ENCODE assay signal across 7 mouse cellular contexts in genomic region chr9:44067241-44067959, GRCm38 (mm10). TPM values are rescaled to one million over a fixed set of nuclear protein-coding genes. Genes with fewer than 3 reads are reported as not detected.
A peak's percentile ranks its signal among the peaks of the same experiment; 100 is the strongest.
DNase-seq lines count a peak whose midpoint lies in the region; ATAC-seq and TF ChIP-seq lines count a peak whose summit lies in the region.

No protein-coding gene starts in this region.

- H3K36me3 ChIP-seq in lung, embryonic 14.5 days (ENCODE audit: insufficient read depth), result no peaks in the 10 kb centered on the region
- H3K36me3 ChIP-seq in hindbrain, embryonic 11.5 days (ENCODE audit: control insufficient read depth, insufficient read depth, low read length), result no peaks in the 10 kb centered on the region
- H3K36me3 ChIP-seq in midbrain, embryonic 13.5 days, result no peaks in the 10 kb centered on the region

- peak overlapping the region; percentile 44 for H3K4me3 ChIP-seq in lung, embryonic 14.5 days (ENCODE audit: low read depth, low read length)
- peak overlapping the region; percentile 78 for H3K4me3 ChIP-seq in brown adipose tissue, adult 24 weeks (ENCODE audit: insufficient read depth, low read depth, low read length)
- H3K4me3 ChIP-seq in hindbrain, embryonic 11.5 days (ENCODE audit: low read depth, low read length), result peak overlapping the region; percentile 30
- H3K4me3 ChIP-seq in midbrain, embryonic 13.5 days (replicated peaks), result peak overlapping the region; percentile 45

- H3K4me2 ChIP-seq in lung, embryonic 14.5 days, result peak overlapping the region; percentile 87
- H3K4me2 ChIP-seq in hindbrain, embryonic 11.5 days (replicated peaks; ENCODE audit: low read depth, low read length), result peak overlapping the region; percentile 42
- peak overlapping the region; percentile 72 for H3K4me2 ChIP-seq in midbrain, embryonic 13.5 days (replicated peaks)

- intact Hi-C loops in gastrocnemius, postnatal 36 days (cut with DNase I), result no loop called here

- H3K4me1 ChIP-seq in lung, embryonic 14.5 days (ENCODE audit: insufficient read depth), result 0 out of 2 replicates have a peak, but pooled peaks cover 10% of the 10 kb centered on the region
- H3K4me1 ChIP-seq in brown adipose tissue, adult 24 weeks (ENCODE audit: control insufficient read depth, insufficient read depth, insufficient read length, low read length), result peaks cover 3% of the 10 kb centered on the region; the same call in 1 of the 2 replicates
- peaks cover 17% of the 10 kb centered on the region for H3K4me1 ChIP-seq in hindbrain, embryonic 11.5 days (replicated peaks; ENCODE audit: control insufficient read depth, insufficient read depth, low read length)
- H3K4me1 ChIP-seq in midbrain, embryonic 13.5 days (replicated peaks), result peaks cover 25% of the 10 kb centered on the region

- peak overlapping the region; percentile 50 for H3K9ac ChIP-seq in lung, embryonic 14.5 days
- peak overlapping the region; percentile 5; the same call in 1 of the 2 replicates for H3K9ac ChIP-seq in hindbrain, embryonic 11.5 days (ENCODE audit: low read depth, low read length)
- peak overlapping the region; percentile 61; the same call in 1 of the 2 replicates for H3K9ac ChIP-seq in midbrain, embryonic 13.5 days (replicated peaks)

- WGBS in lung, embryonic 14.5 days, result 4% methylated on average over 15 of the region's 15 CpGs
- 8% methylated on average over 15 of the region's 15 CpGs for WGBS in hindbrain, embryonic 11.5 days
- 9% methylated on average over 15 of the region's 15 CpGs for WGBS in midbrain, embryonic 13.5 days

- no peaks in the 10 kb centered on the region for H3K27me3 ChIP-seq in lung, embryonic 14.5 days (ENCODE audit: insufficient read depth, low read length)
- H3K27me3 ChIP-seq in hindbrain, embryonic 11.5 days (ENCODE audit: control insufficient read depth, insufficient read depth, low read length), result no peaks in the 10 kb centered on the region
- peaks cover 12% of the 10 kb centered on the region for H3K27me3 ChIP-seq in midbrain, embryonic 13.5 days

- no peak for TF ChIP-seq CTCF in lung, embryonic 14.5 days (IDR thresholded peaks at IDR 0.05; ENCODE audit: low read depth)

- ATAC-seq in lung, embryonic 14.5 days (ENCODE audit: insufficient read depth), result no peak
- no peak; the same call in 1 of the 2 replicates for ATAC-seq in hindbrain, embryonic 11.5 days (ENCODE audit: low FRiP score)
- no peak; the same call in none of the 2 replicates for ATAC-seq in midbrain, embryonic 13.5 days

- H3K9me3 ChIP-seq in lung, embryonic 14.5 days (ENCODE audit: low read depth, low read length), result no peaks in the 10 kb centered on the region
- no peaks in the 10 kb centered on the region for H3K9me3 ChIP-seq in hindbrain, embryonic 11.5 days (ENCODE audit: control insufficient read depth, low read length)
- H3K9me3 ChIP-seq in midbrain, embryonic 13.5 days, result no peaks in the 10 kb centered on the region

- DNase-seq in lung, embryonic 14.5 days, result peak; percentile 52
- DNase-seq in lung, postnatal 14 days, result no peak
- peak; percentile 23 for DNase-seq in hindbrain, embryonic 11.5 days (ENCODE audit: low spot score)
- DNase-seq in urinary bladder, postnatal 14 days (ENCODE audit: low spot score), result no peak
- DNase-seq in gastrocnemius, postnatal 36 days, result no peak

- H3K27ac ChIP-seq in lung, embryonic 14.5 days (ENCODE audit: low read depth), result no peak overlapping the region
- peak overlapping the region; percentile 79 for H3K27ac ChIP-seq in brown adipose tissue, adult 24 weeks (replicated peaks; ENCODE audit: low read depth, low read length)
- no peak overlapping the region for H3K27ac ChIP-seq in hindbrain, embryonic 11.5 days (ENCODE audit: low read depth, low read length)
- H3K27ac ChIP-seq in midbrain, embryonic 13.5 days, result no peak overlapping the region

RNA-seq across cellular contexts. Expression of gene Usp2, which starts 0.6 kb away (rescaled TPM):
- 7.5 and 8.8 TPM in 2 replicates for polyA plus RNA-seq in lung, embryonic 14.5 days (2014; fragmentation: Nextera tagmentation; extraction: Ambion mirVana)
- 7.2 and 11.1 TPM in 2 replicates for polyA plus RNA-seq in brown adipose tissue, adult 24 weeks (2012; ENCODE audit: insufficient read depth, insufficient read length, missing spikeins)
- polyA plus RNA-seq in hindbrain, embryonic 11.5 days (2014; fragmentation: Nextera tagmentation; extraction: Ambion mirVana), result 11.4 and 13.9 TPM in 2 replicates
- polyA plus RNA-seq in midbrain, embryonic 13.5 days (2015; fragmentation: Nextera tagmentation; extraction: Ambion mirVana), result 4.5 and 8.3 TPM in 2 replicates
- 100 to 1,000 TPM; 236 to 254 TPM for total RNA-seq in gastrocnemius, postnatal 36 days (2021)

RNA-seq across cellular contexts. Expression of gene Thy1, which starts 24.2 kb away (rescaled TPM):
- polyA plus RNA-seq in lung, embryonic 14.5 days (2014; fragmentation: Nextera tagmentation; extraction: Ambion mirVana), result 0.46 and 0.70 TPM in 2 replicates
- polyA plus RNA-seq in brown adipose tissue, adult 24 weeks (2012; ENCODE audit: insufficient read depth, insufficient read length, missing spikeins), result 13.4 and 13.9 TPM in 2 replicates
- 0.31 and 0.35 TPM in 2 replicates for polyA plus RNA-seq in hindbrain, embryonic 11.5 days (2014; fragmentation: Nextera tagmentation; extraction: Ambion mirVana)
- 0.30 and 0.52 TPM in 2 replicates for polyA plus RNA-seq in midbrain, embryonic 13.5 days (2015; fragmentation: Nextera tagmentation; extraction: Ambion mirVana)
- total RNA-seq in gastrocnemius, postnatal 36 days (2021), result 10 to 100 TPM; 13.2 to 18.7 TPM

RNA-seq across cellular contexts. Expression of gene Mfrp, which starts 34.1 kb away (rescaled TPM):
- 0.07 and 0.11 TPM in 2 replicates for polyA plus RNA-seq in lung, embryonic 14.5 days (2014; fragmentation: Nextera tagmentation; extraction: Ambion mirVana)
- polyA plus RNA-seq in brown adipose tissue, adult 24 weeks (2012; ENCODE audit: insufficient read depth, insufficient read length, missing spikeins), result not detected in 2 replicates
- 0.10 and 0.23 TPM in 2 replicates for polyA plus RNA-seq in hindbrain, embryonic 11.5 days (2014; fragmentation: Nextera tagmentation; extraction: Ambion mirVana)
- polyA plus RNA-seq in midbrain, embryonic 13.5 days (2015; fragmentation: Nextera tagmentation; extraction: Ambion mirVana), result 0.16 TPM in 1 of 2 replicates, not detected in the other
- not detected for total RNA-seq in gastrocnemius, postnatal 36 days (2021)

RNA-seq across cellular contexts. Expression of gene C1qtnf5, which starts 39.6 kb away (rescaled TPM):
- polyA plus RNA-seq in lung, embryonic 14.5 days (2014; fragmentation: Nextera tagmentation; extraction: Ambion mirVana), result 4.7 and 5.0 TPM in 2 replicates
- polyA plus RNA-seq in brown adipose tissue, adult 24 weeks (2012; ENCODE audit: insufficient read depth, insufficient read length, missing spikeins), result 3.6 and 3.7 TPM in 2 replicates
- 0.82 and 1.2 TPM in 2 replicates for polyA plus RNA-seq in hindbrain, embryonic 11.5 days (2014; fragmentation: Nextera tagmentation; extraction: Ambion mirVana)
- polyA plus RNA-seq in midbrain, embryonic 13.5 days (2015; fragmentation: Nextera tagmentation; extraction: Ambion mirVana), result 1.9 and 2.5 TPM in 2 replicates
- 1 to 10 TPM; 6.7 to 9.6 TPM for total RNA-seq in gastrocnemius, postnatal 36 days (2021)

RNA-seq across cellular contexts. Expression of gene Gm49380, which starts 45.9 kb away (rescaled TPM):
- 0.08 and 0.32 TPM in 2 replicates for polyA plus RNA-seq in lung, embryonic 14.5 days (2014; fragmentation: Nextera tagmentation; extraction: Ambion mirVana)
- polyA plus RNA-seq in brown adipose tissue, adult 24 weeks (2012; ENCODE audit: insufficient read depth, insufficient read length, missing spikeins), result not detected in 2 replicates
- 0.29 and 0.38 TPM in 2 replicates for polyA plus RNA-seq in hindbrain, embryonic 11.5 days (2014; fragmentation: Nextera tagmentation; extraction: Ambion mirVana)
- 0.24 and 0.36 TPM in 2 replicates for polyA plus RNA-seq in midbrain, embryonic 13.5 days (2015; fragmentation: Nextera tagmentation; extraction: Ambion mirVana)
- 1 to 10 TPM in 1 of 2 experiments, under 1 TPM in 1; 0.57 to 1.3 TPM for total RNA-seq in gastrocnemius, postnatal 36 days (2021)

Comparison
In these comparisons a context has a peak if more than half of its experiments do, and no peak if none do; other contexts are left out.
1. DNase-seq: peak in lung, embryonic 14.5 days (single experiment) and hindbrain, embryonic 11.5 days (single experiment); none in lung, postnatal 14 days (single experiment), urinary bladder, postnatal 14 days (single experiment) and gastrocnemius, postnatal 36 days (0 of 2).
2. H3K9ac ChIP-seq: peak in every context shown above with its lines; median percentile 61 in midbrain, embryonic 13.5 days; 50 in lung, embryonic 14.5 days; 5 in hindbrain, embryonic 11.5 days.
3. Peak in every context shown above with its lines, with median percentiles within 50 percentile points of each other: H3K4me2 ChIP-seq and H3K4me3 ChIP-seq.